Mouse (Mus musculus): ENCODE results near the gene Trmt61a.

The Trmt61a gene

DNA sequence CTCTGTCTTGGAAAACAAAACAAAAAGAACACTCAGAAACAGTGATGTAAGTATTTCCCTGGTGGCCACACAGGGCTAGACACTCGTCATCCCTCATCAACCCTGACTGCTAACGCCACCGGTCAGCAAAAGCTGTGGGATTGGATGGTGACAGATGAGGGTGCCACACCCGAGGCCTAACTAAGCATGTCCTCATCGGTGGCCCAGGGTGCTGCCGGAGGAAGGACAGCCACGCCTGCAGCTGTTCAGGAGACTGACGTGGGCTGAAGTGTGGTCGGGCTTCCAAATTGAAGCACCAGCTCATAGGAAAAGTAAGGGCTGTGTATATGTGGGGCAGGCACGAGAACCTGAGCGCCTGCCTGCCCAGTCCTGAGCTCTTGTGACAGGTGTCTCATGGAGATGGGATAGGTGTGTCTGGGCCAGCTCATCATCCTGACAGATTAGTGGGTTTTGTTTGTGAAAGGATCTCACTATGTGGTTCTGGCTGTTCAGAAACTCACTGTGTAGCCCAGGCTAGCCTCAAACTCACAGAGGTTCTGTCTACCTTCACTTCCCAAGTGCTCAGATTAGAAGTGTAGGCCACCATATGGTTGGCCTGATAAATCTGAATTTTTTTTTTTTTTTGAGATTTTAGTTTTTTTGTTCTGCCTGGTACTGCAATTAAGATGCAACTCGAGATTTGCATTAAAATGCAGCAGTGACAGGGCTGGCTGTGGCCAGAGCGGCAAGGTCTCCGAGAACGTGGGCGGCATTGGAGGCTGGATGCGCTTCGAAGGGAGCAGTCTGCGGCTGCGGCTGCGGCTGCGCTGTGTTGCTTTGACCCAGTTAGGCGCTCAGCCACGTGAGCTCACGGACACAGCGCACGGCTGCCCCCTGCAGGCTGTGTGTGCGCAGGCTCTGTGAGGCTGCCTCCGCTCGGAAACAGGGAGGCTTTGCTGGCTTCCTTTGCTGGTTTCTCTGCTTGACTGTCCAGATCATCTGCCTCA is 54.2 kb downstream of the Trmt61a start:
- DNase-seq (ENCODE audit: low spot score): peak; percentile 90

GRCm38 (mm10) chr12:111732921-111733320 is 55.0 kb downstream of the Trmt61a start:
- no peak for DNase-seq (ENCODE audit: low spot score)
